Mouse (Mus musculus) olfactory bulb, adult 2 months (tissue): ENCODE results near the gene Olfr1418. TPM values are rescaled to one million over a fixed set of nuclear protein-coding genes. Genes with fewer than 3 reads are reported as not detected.
A peak's percentile ranks its signal among the peaks of the same experiment; 100 is the strongest.

Source experiments
- H3K27ac ChIP-seq: fragments of 200-500 bp; 2 replicates; pipeline ENCODE4 v1.5.1; 2012; ENCODE audit warnings: low read depth, low read length; ENCODE audit not compliant: insufficient read depth
- H3K4me1 ChIP-seq: fragments of 200-500 bp; 2 replicates; pipeline ENCODE4 v1.6.1; 2012; ENCODE audit warnings: low read length; ENCODE audit not compliant: control insufficient read depth, insufficient read depth
- H3K4me3 ChIP-seq: fragments of 200-500 bp; 2 replicates; pipeline ENCODE4 v1.5.1; 2012; ENCODE audit warnings: mild to moderate bottlenecking, low read depth, low read length, moderate library complexity; ENCODE audit not compliant: insufficient read depth
- CTCF ChIP-seq: fragments of 200-500 bp; IDR thresholded peaks from 2 replicates; pipeline ENCODE4 v1.5.1; 2012; ENCODE audit warnings: low read depth, mild to moderate bottlenecking, low read length, moderate library complexity; ENCODE audit not compliant: insufficient read depth
- POLR2A ChIP-seq: fragments of 200-500 bp; IDR thresholded peaks from 2 replicates; pipeline ENCODE4 v1.6.1; 2012; ENCODE audit warnings: mild to moderate bottlenecking, low read depth, low read length, moderate library complexity; ENCODE audit not compliant: insufficient read depth
- WGBS: fragments of 180-500 bp; shearing (Covaris S2); methylation state at CpG from one replicate; pipeline ENCODE4 v1.1.7; 2018; 5-methylcytosine and 5-hydroxymethylcytosine counted together
- polyA plus RNA-seq: library from polyadenylated mRNA; stranded (reverse); fragments of >200 nt; gene quantifications from 2 replicates; pipeline ENCODE4 v1.2.4, GENCODE M21; 2012; ENCODE audit warnings: low replicate concordance; ENCODE audit not compliant: missing spikeins, insufficient read depth, insufficient read length

The Olfr1418 gene
- polyA plus RNA-seq, 1 experiment, result not detected

GRCm38 (mm10) chr19:11813649-11814048 is 47.2 kb downstream of the Olfr1418 start:
- Histone ChIP-seq H3K27ac (no peak overlapping the region), H3K4me1 (peaks cover 2% of the 10 kb centered on the region; the same call in 1 of the 2 replicates), H3K4me3 (no peak overlapping the region)
- 38% methylated on average over 8 of the region's 8 CpGs for WGBS
- TF ChIP-seq CTCF (no peak), POLR2A (no peak)

- Histone ChIP-seq H3K4me3 (no peak overlapping the region), H3K27ac (no peak overlapping the region), H3K4me1 (peaks cover 2% of the 10 kb centered on the region; the same call in 1 of the 2 replicates)
- no peak for TF ChIP-seq CTCF
- 76% methylated on average over 4 of the region's 4 CpGs for WGBS
Measured at GRCm38 (mm10) chr19:11813136-11813535, 47.7 kb downstream of the Olfr1418 start.

GRCm38 (mm10) chr19:11811688-11812365 is 49.0 kb downstream of the Olfr1418 start:
- WGBS, result 48% methylated on average over 5 of the region's 5 CpGs
- TF ChIP-seq CTCF (no peak), POLR2A (no peak)
- Histone ChIP-seq H3K4me3 (no peak overlapping the region), H3K27ac (no peak overlapping the region), H3K4me1 (peaks cover 2% of the 10 kb centered on the region; the same call in 1 of the 2 replicates)

- TF ChIP-seq CTCF (no peak), POLR2A (no peak)
- Histone ChIP-seq H3K4me3 (no peak overlapping the region), H3K4me1 (peaks cover 2% of the 10 kb centered on the region; the same call in 1 of the 2 replicates), H3K27ac (no peak overlapping the region)
- WGBS, result 69% methylated on average over 1 of the region's 1 CpGs
Measured at GRCm38 (mm10) chr19:11810856-11811255, 50.0 kb downstream of the Olfr1418 start.

GRCm38 (mm10) chr19:11810003-11810758 is 50.7 kb downstream of the Olfr1418 start:
- TF ChIP-seq POLR2A, result no peak
- TF ChIP-seq CTCF, result no peak
- 84% methylated on average over 5 of the region's 5 CpGs for WGBS
- Histone ChIP-seq H3K27ac (no peak overlapping the region), H3K4me3 (no peak overlapping the region), H3K4me1 (peaks cover 2% of the 10 kb centered on the region; the same call in 1 of the 2 replicates)

- Histone ChIP-seq H3K4me1 (no peaks in the 10 kb centered on the region), H3K4me3 (no peak overlapping the region), H3K27ac (no peak overlapping the region)
- no peak for TF ChIP-seq POLR2A
- TF ChIP-seq CTCF, result no peak
- WGBS, result 39% methylated on average over 2 of the region's 2 CpGs
Measured at GRCm38 (mm10) chr19:11808452-11808851, 52.4 kb downstream of the Olfr1418 start.

GRCm38 (mm10) chr19:11807822-11808221 is 53.0 kb downstream of the Olfr1418 start:
- WGBS, result 43% methylated on average over 6 of the region's 6 CpGs
- Histone ChIP-seq H3K4me3 (no peak overlapping the region), H3K27ac (no peak overlapping the region), H3K4me1 (no peaks in the 10 kb centered on the region)
- TF ChIP-seq POLR2A (no peak), CTCF (no peak)

GRCm38 (mm10) chr19:11807251-11807650 is 53.6 kb downstream of the Olfr1418 start:
- H3K4me3 ChIP-seq, result no peak overlapping the region
- 70% methylated on average over 2 of the region's 2 CpGs for WGBS
- TF ChIP-seq CTCF, result no peak
- TF ChIP-seq POLR2A, result no peak
- no peak overlapping the region for H3K27ac ChIP-seq
- H3K4me1 ChIP-seq, result no peaks in the 10 kb centered on the region

GRCm38 (mm10) chr19:11804423-11804822 is 56.4 kb downstream of the Olfr1418 start:
- no peak for TF ChIP-seq CTCF
- TF ChIP-seq POLR2A, result no peak
- 59% methylated on average over 1 of the region's 1 CpGs for WGBS
- Histone ChIP-seq H3K4me3 (no peak overlapping the region), H3K27ac (0 out of 2 replicates have a peak overlapping the region, but pooled peaks have one; percentile 21), H3K4me1 (no peaks in the 10 kb centered on the region)

Other genes with a start within 250 kb of the Olfr1418 start
- gene Ms4a2, start 237.3 kb downstream of the Olfr1418 start, polyA plus RNA-seq, result not detected in 2 replicates
- not detected in 2 replicates for gene Ms4a3, start 220.2 kb downstream of the Olfr1418 start, polyA plus RNA-seq
- gene Oosp2, start 200.5 kb downstream of the Olfr1418 start, polyA plus RNA-seq, result not detected in 2 replicates
- not detected in 2 replicates for gene Oosp1, start 169.9 kb downstream of the Olfr1418 start, polyA plus RNA-seq
- not detected in 2 replicates for gene Oosp3, start 164.0 kb downstream of the Olfr1418 start, polyA plus RNA-seq
- not detected in 2 replicates for gene Gif, start 113.5 kb downstream of the Olfr1418 start, polyA plus RNA-seq
- gene Mrpl16, start 90.7 kb downstream of the Olfr1418 start, polyA plus RNA-seq, result not detected in 2 replicates
- gene Stx3, start 41.7 kb downstream of the Olfr1418 start, polyA plus RNA-seq, result not detected in 2 replicates
- not detected in 2 replicates for gene Olfr1417, start 21.8 kb downstream of the Olfr1418 start, polyA plus RNA-seq
- gene Olfr1419, start 14.0 kb upstream of the Olfr1418 start, polyA plus RNA-seq, result not detected in 2 replicates
- not detected in 2 replicates for gene Olfr1420, start 25.5 kb upstream of the Olfr1418 start, polyA plus RNA-seq
- not detected in 2 replicates for gene Patl1, start 51.3 kb upstream of the Olfr1418 start, polyA plus RNA-seq
- gene Osbp, start 104.9 kb upstream of the Olfr1418 start, polyA plus RNA-seq, result 158 TPM in 1 of 2 replicates, not detected in the other
- gene Olfr1423, start 180.3 kb upstream of the Olfr1418 start, polyA plus RNA-seq, result not detected in 2 replicates
- gene Olfr1424, start 201.6 kb upstream of the Olfr1418 start, polyA plus RNA-seq, result not detected in 2 replicates
- gene Olfr1425, start 216.7 kb upstream of the Olfr1418 start, polyA plus RNA-seq, result not detected in 2 replicates
- gene Olfr1426, start 230.9 kb upstream of the Olfr1418 start, polyA plus RNA-seq, result not detected in 2 replicates
- gene Olfr1427, start 242.3 kb upstream of the Olfr1418 start, polyA plus RNA-seq, result not detected in 2 replicates